Mouse (Mus musculus): Measurements from ENCODE around the gene Vps35l.

DNA sequence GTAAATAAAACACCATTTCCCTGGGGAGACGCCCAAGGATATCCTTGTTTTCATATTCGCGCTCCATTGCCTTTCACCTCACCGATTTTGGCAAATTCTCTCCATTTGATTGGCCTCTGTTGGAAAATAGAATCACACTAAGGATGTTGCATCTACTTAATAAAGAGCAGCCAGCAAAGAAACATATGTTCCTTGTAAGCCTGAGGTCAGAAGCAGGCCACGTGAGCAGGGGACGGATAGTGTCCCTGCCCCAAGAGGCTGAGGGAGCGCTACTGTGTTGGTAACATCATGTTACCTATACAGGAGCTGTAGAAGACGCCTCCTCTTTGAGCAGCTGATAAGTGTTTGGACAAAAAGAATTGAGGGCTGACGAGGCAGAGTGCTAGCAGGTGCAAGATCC lies 36.5 kb downstream of the Vps35l start:
- TF ChIP-seq CTCF (IDR thresholded peaks at IDR 0.05; ENCODE audit: borderline replicate concordance, insufficient read depth, low read length): no peak
- TF ChIP-seq POLR2A (IDR thresholded peaks at IDR 0.05; ENCODE audit: low read depth, low read length): no peak

All from embryonic fibroblast, embryonic 13.5 days (primary cell).